Mouse (Mus musculus): ENCODE results near the gene Slc22a3. TPM values are rescaled to one million over a fixed set of nuclear protein-coding genes. Genes with fewer than 3 reads are reported as not detected.

The Slc22a3 gene
- polyA plus RNA-seq, 1 experiment from 2014 or later = 0.16 TPM

- H3K4me1 ChIP-seq (replicated peaks) = no peaks in the 10 kb centered on the region
- no peak overlapping the region for H3K4me3 ChIP-seq (replicated peaks)
- 77% methylated on average over 5 of the region's 5 CpGs for WGBS
- H3K4me2 ChIP-seq = no peak overlapping the region
- ATAC-seq (ENCODE audit: insufficient number of reproducible peaks, insufficient read depth, low FRiP score, low TSS enrichment, low read depth) = no peak
- H3K36me3 ChIP-seq = no peaks in the 10 kb centered on the region
- H3K9me3 ChIP-seq = no peaks in the 10 kb centered on the region
- no peak overlapping the region for H3K27ac ChIP-seq
- no peaks in the 10 kb centered on the region for H3K27me3 ChIP-seq
- H3K9ac ChIP-seq (replicated peaks) = no peak overlapping the region
Measured at GRCm38 (mm10) chr17:12468745-12469144, 38.8 kb downstream of the Slc22a3 start.

- Histone ChIP-seq H3K4me1 (replicated peaks) (no peaks in the 10 kb centered on the region), H3K4me2 (no peak overlapping the region), H3K27ac (no peak overlapping the region), H3K9me3 (no peaks in the 10 kb centered on the region), H3K36me3 (no peaks in the 10 kb centered on the region), H3K4me3 (replicated peaks) (no peak overlapping the region), H3K27me3 (no peaks in the 10 kb centered on the region), H3K9ac (replicated peaks) (no peak overlapping the region)
- 81% methylated on average over 3 of the region's 3 CpGs for WGBS
- no peak for ATAC-seq (ENCODE audit: insufficient number of reproducible peaks, insufficient read depth, low FRiP score, low TSS enrichment, low read depth)
Measured at GRCm38 (mm10) chr17:12467642-12468041, 39.9 kb downstream of the Slc22a3 start.

GRCm38 (mm10) chr17:12466501-12467000 lies 41.0 kb downstream of the Slc22a3 start:
- Histone ChIP-seq H3K4me1 (replicated peaks) (no peaks in the 10 kb centered on the region), H3K4me3 (replicated peaks) (no peak overlapping the region), H3K27ac (no peak overlapping the region), H3K36me3 (no peaks in the 10 kb centered on the region), H3K9ac (replicated peaks) (no peak overlapping the region), H3K27me3 (no peaks in the 10 kb centered on the region), H3K4me2 (no peak overlapping the region), H3K9me3 (no peaks in the 10 kb centered on the region)
- no peak for ATAC-seq (ENCODE audit: insufficient number of reproducible peaks, insufficient read depth, low FRiP score, low TSS enrichment, low read depth)
- 71% methylated on average over 4 of the region's 4 CpGs for WGBS

- H3K27ac ChIP-seq = no peak overlapping the region
- no peak overlapping the region for H3K9ac ChIP-seq (replicated peaks)
- H3K4me1 ChIP-seq (replicated peaks) = no peaks in the 10 kb centered on the region
- H3K4me3 ChIP-seq (replicated peaks) = no peak overlapping the region
- no peak overlapping the region for H3K4me2 ChIP-seq
- no peaks in the 10 kb centered on the region; the same call in 1 of the 2 replicates for H3K9me3 ChIP-seq
- ATAC-seq (ENCODE audit: insufficient number of reproducible peaks, insufficient read depth, low FRiP score, low TSS enrichment, low read depth) = no peak
- no peaks in the 10 kb centered on the region for H3K27me3 ChIP-seq
- no peaks in the 10 kb centered on the region for H3K36me3 ChIP-seq
Measured at GRCm38 (mm10) chr17:12461168-12461567, 46.3 kb downstream of the Slc22a3 start.

GRCm38 (mm10) chr17:12455143-12455790 lies 52.2 kb downstream of the Slc22a3 start:
- Histone ChIP-seq H3K4me2 (no peak overlapping the region), H3K27ac (no peak overlapping the region), H3K36me3 (no peaks in the 10 kb centered on the region), H3K4me1 (replicated peaks) (peaks cover 3% of the 10 kb centered on the region; the same call in 1 of the 2 replicates), H3K27me3 (no peaks in the 10 kb centered on the region), H3K4me3 (replicated peaks) (no peak overlapping the region), H3K9ac (replicated peaks) (no peak overlapping the region), H3K9me3 (no peaks in the 10 kb centered on the region)
- WGBS = 74% methylated on average over 5 of the region's 5 CpGs
- ATAC-seq (ENCODE audit: insufficient number of reproducible peaks, insufficient read depth, low FRiP score, low TSS enrichment, low read depth) = no peak

GRCm38 (mm10) chr17:12453691-12454090 lies 53.8 kb downstream of the Slc22a3 start:
- no peaks in the 10 kb centered on the region for H3K9me3 ChIP-seq
- no peak overlapping the region for H3K27ac ChIP-seq
- H3K27me3 ChIP-seq = no peaks in the 10 kb centered on the region
- peaks cover 3% of the 10 kb centered on the region; the same call in 1 of the 2 replicates for H3K4me1 ChIP-seq (replicated peaks)
- no peak overlapping the region for H3K4me2 ChIP-seq
- H3K36me3 ChIP-seq = no peaks in the 10 kb centered on the region
- H3K9ac ChIP-seq (replicated peaks) = no peak overlapping the region
- ATAC-seq (ENCODE audit: insufficient number of reproducible peaks, insufficient read depth, low FRiP score, low TSS enrichment, low read depth) = no peak
- WGBS = 86% methylated on average over 6 of the region's 6 CpGs
- H3K4me3 ChIP-seq (replicated peaks) = no peak overlapping the region

GRCm38 (mm10) chr17:12452862-12453531 lies 54.5 kb downstream of the Slc22a3 start:
- no peak for ATAC-seq (ENCODE audit: insufficient number of reproducible peaks, insufficient read depth, low FRiP score, low TSS enrichment, low read depth)
- no peak overlapping the region for H3K4me3 ChIP-seq (replicated peaks)
- H3K27me3 ChIP-seq = no peaks in the 10 kb centered on the region
- no peak overlapping the region for H3K27ac ChIP-seq
- no peak overlapping the region for H3K4me2 ChIP-seq
- H3K36me3 ChIP-seq = no peaks in the 10 kb centered on the region
- no peak overlapping the region for H3K9ac ChIP-seq (replicated peaks)
- H3K4me1 ChIP-seq (replicated peaks) = peaks cover 3% of the 10 kb centered on the region; the same call in 1 of the 2 replicates
- H3K9me3 ChIP-seq = no peaks in the 10 kb centered on the region
- 80% methylated on average over 11 of the region's 11 CpGs for WGBS

GRCm38 (mm10) chr17:12451234-12451633 lies 56.3 kb downstream of the Slc22a3 start:
- H3K9me3 ChIP-seq = no peaks in the 10 kb centered on the region
- no peak overlapping the region for H3K4me2 ChIP-seq
- H3K27me3 ChIP-seq = no peaks in the 10 kb centered on the region
- 59% methylated on average over 4 of the region's 4 CpGs for WGBS
- no peak for ATAC-seq (ENCODE audit: insufficient number of reproducible peaks, insufficient read depth, low FRiP score, low TSS enrichment, low read depth)
- peaks cover 3% of the 10 kb centered on the region; the same call in 1 of the 2 replicates for H3K4me1 ChIP-seq (replicated peaks)
- no peak overlapping the region for H3K4me3 ChIP-seq (replicated peaks)
- H3K27ac ChIP-seq = no peak overlapping the region
- no peak overlapping the region for H3K9ac ChIP-seq (replicated peaks)
- H3K36me3 ChIP-seq = no peaks in the 10 kb centered on the region

GRCm38 (mm10) chr17:12444561-12444960 lies 62.9 kb downstream of the Slc22a3 start:
- 0 out of 2 replicates have a peak, but pooled peaks cover 7% of the 10 kb centered on the region for H3K9me3 ChIP-seq
- H3K36me3 ChIP-seq = no peaks in the 10 kb centered on the region
- no peak overlapping the region for H3K9ac ChIP-seq (replicated peaks)
- H3K27me3 ChIP-seq = no peaks in the 10 kb centered on the region
- WGBS = 77% methylated on average over 2 of the region's 2 CpGs
- H3K4me1 ChIP-seq (replicated peaks) = no peaks in the 10 kb centered on the region
- no peak overlapping the region for H3K4me3 ChIP-seq (replicated peaks)
- H3K4me2 ChIP-seq = no peak overlapping the region
- ATAC-seq (ENCODE audit: insufficient number of reproducible peaks, insufficient read depth, low FRiP score, low TSS enrichment, low read depth) = no peak
- H3K27ac ChIP-seq = no peak overlapping the region

- Histone ChIP-seq H3K4me2 (no peak overlapping the region), H3K36me3 (no peaks in the 10 kb centered on the region), H3K9me3 (0 out of 2 replicates have a peak, but pooled peaks cover 7% of the 10 kb centered on the region), H3K4me1 (replicated peaks) (no peaks in the 10 kb centered on the region), H3K27ac (no peak overlapping the region), H3K27me3 (no peaks in the 10 kb centered on the region), H3K4me3 (replicated peaks) (no peak overlapping the region), H3K9ac (replicated peaks) (no peak overlapping the region)
- no peak for ATAC-seq (ENCODE audit: insufficient number of reproducible peaks, insufficient read depth, low FRiP score, low TSS enrichment, low read depth)
- WGBS = 76% methylated on average over 10 of the region's 10 CpGs
Measured at GRCm38 (mm10) chr17:12437771-12438170, 69.7 kb downstream of the Slc22a3 start.

GRCm38 (mm10) chr17:12431707-12432106 lies 75.8 kb downstream of the Slc22a3 start:
- H3K4me1 ChIP-seq (replicated peaks) = peaks cover 24% of the 10 kb centered on the region
- H3K36me3 ChIP-seq = no peaks in the 10 kb centered on the region
- ATAC-seq (ENCODE audit: insufficient number of reproducible peaks, insufficient read depth, low FRiP score, low TSS enrichment, low read depth) = no peak
- H3K4me2 ChIP-seq = no peak overlapping the region
- no peak overlapping the region for H3K27ac ChIP-seq
- no peak overlapping the region for H3K4me3 ChIP-seq (replicated peaks)
- no peak overlapping the region for H3K9ac ChIP-seq (replicated peaks)
- H3K27me3 ChIP-seq = no peaks in the 10 kb centered on the region
- no peaks in the 10 kb centered on the region for H3K9me3 ChIP-seq
- WGBS = 55% methylated on average over 5 of the region's 5 CpGs

Measured in limb, embryonic 12.5 days (tissue).